8 mouse cellular contexts compared by ENCODE assay signal in genomic region chr17:86437516-86438277, GRCm38 (mm10).
DNase-seq lines count a peak whose midpoint lies in the region; TF ChIP-seq lines count a peak whose summit lies in the region.

No protein-coding gene starts in this region.

- H3K4me3 ChIP-seq in bone marrow macrophage, adult 2 months (ENCODE audit: insufficient read depth, low read length) = peak overlapping the region; percentile 24
- H3K4me3 ChIP-seq in heart, embryonic 10.5 days = peak overlapping the region; percentile 8; the same call in 1 of the 2 replicates
- peak overlapping the region; percentile 38 for H3K4me3 ChIP-seq in spleen, adult 2 months (ENCODE audit: extremely low read depth, insufficient read depth, insufficient read length)
- no peak overlapping the region for H3K4me3 ChIP-seq in hindbrain, embryonic 10.5 days

- peak; percentile 10 for DNase-seq in adrenal gland, adult 2 months
- no peak for DNase-seq in adrenal gland, postnatal 10 days
- no peak for DNase-seq in heart, embryonic 10.5 days (ENCODE audit: low spot score)
- peak; percentile 70 to 93 for DNase-seq in left cerebral cortex, postnatal 14 days (ENCODE audit: low spot score in 2 of 2)
- peak in 1 of 2 experiments; percentile 68 for DNase-seq in spleen, adult 2 months (ENCODE audit: low read depth in 1 of 2, low spot score in 2 of 2)
- no peak for DNase-seq in hindbrain, embryonic 10.5 days (ENCODE audit: low spot score)
- no peak for DNase-seq in kidney, postnatal 25 days

- H3K9me3 ChIP-seq in heart, embryonic 10.5 days = no peaks in the 10 kb centered on the region
- H3K9me3 ChIP-seq in hindbrain, embryonic 10.5 days = peaks cover 3% of the 10 kb centered on the region; the same call in 1 of the 2 replicates

- TF ChIP-seq CTCF in bone marrow macrophage, adult 2 months (IDR thresholded peaks at IDR 0.05; ENCODE audit: low read depth, low read length) = no peak
- no peak for TF ChIP-seq CTCF in spleen, adult 2 months (IDR thresholded peaks at IDR 0.05; ENCODE audit: extremely low read depth, insufficient read depth, insufficient read length, insufficient replicate concordance)

- no peak for TF ChIP-seq POLR2A in bone marrow macrophage, adult 2 months (IDR thresholded peaks at IDR 0.05; ENCODE audit: borderline replicate concordance, low read depth, low read length)
- no peak for TF ChIP-seq POLR2A in spleen, adult 2 months (IDR thresholded peaks at IDR 0.05; ENCODE audit: low read depth, low read length)

- 67% methylated on average over 20 of the region's 20 CpGs for WGBS in heart, embryonic 10.5 days
- 15% methylated on average over 20 of the region's 20 CpGs for WGBS in spleen, adult 2 months
- WGBS in hindbrain, embryonic 10.5 days = 81% methylated on average over 20 of the region's 20 CpGs

- no peak overlapping the region for H3K27ac ChIP-seq in bone marrow macrophage, adult 2 months (ENCODE audit: insufficient read depth, low read depth, low read length)
- peak overlapping the region; percentile 69 for H3K27ac ChIP-seq in heart, embryonic 10.5 days
- peak overlapping the region; percentile 72 for H3K27ac ChIP-seq in spleen, adult 2 months (ENCODE audit: insufficient read depth, low read length)
- H3K27ac ChIP-seq in hindbrain, embryonic 10.5 days = no peak overlapping the region

- H3K36me3 ChIP-seq in heart, embryonic 10.5 days = no peaks in the 10 kb centered on the region
- H3K36me3 ChIP-seq in spleen, adult 2 months (ENCODE audit: control insufficient read depth, insufficient read depth, low read length) = no peaks in the 10 kb centered on the region
- no peaks in the 10 kb centered on the region for H3K36me3 ChIP-seq in hindbrain, embryonic 10.5 days

- intact Hi-C loops in left cerebral cortex, postnatal 14 days (cut with DNase I) = loop anchor here (10.0 kb wide), 1 partner anchor 93 kb away; no protein-coding TSS in a partner anchor

- H3K27me3 ChIP-seq in heart, embryonic 10.5 days (ENCODE audit: insufficient read depth, poor library complexity, severe bottlenecking) = no peaks in the 10 kb centered on the region
- H3K27me3 ChIP-seq in spleen, adult 2 months (ENCODE audit: control insufficient read depth, insufficient read depth, low read length) = no peaks in the 10 kb centered on the region
- no peaks in the 10 kb centered on the region for H3K27me3 ChIP-seq in hindbrain, embryonic 10.5 days (ENCODE audit: insufficient read depth, poor library complexity, severe bottlenecking)

- peaks cover 15% of the 10 kb centered on the region for H3K4me1 ChIP-seq in bone marrow macrophage, adult 2 months (ENCODE audit: control insufficient read depth, insufficient read depth, low read length)
- peaks cover 46% of the 10 kb centered on the region for H3K4me1 ChIP-seq in heart, embryonic 10.5 days
- H3K4me1 ChIP-seq in spleen, adult 2 months (ENCODE audit: control insufficient read depth, insufficient read depth, insufficient read length) = peaks cover 25% of the 10 kb centered on the region; the same call in 1 of the 2 replicates
- peaks cover 4% of the 10 kb centered on the region; the same call in 1 of the 2 replicates for H3K4me1 ChIP-seq in hindbrain, embryonic 10.5 days (replicated peaks)

Comparison
In these comparisons a context has a peak if more than half of its experiments do, and no peak if none do; other contexts are left out.
1. DNase-seq: peak in adrenal gland, adult 2 months (single experiment) and left cerebral cortex, postnatal 14 days (2 of 2); none in adrenal gland, postnatal 10 days (single experiment), heart, embryonic 10.5 days (single experiment), hindbrain, embryonic 10.5 days (single experiment) and kidney, postnatal 25 days (0 of 2).
2. H3K27ac ChIP-seq: peak in heart, embryonic 10.5 days (single experiment) and spleen, adult 2 months (single experiment); none in bone marrow macrophage, adult 2 months (single experiment) and hindbrain, embryonic 10.5 days (single experiment).